Mouse (Mus musculus): ENCODE results near the gene Commd3.

DNA sequence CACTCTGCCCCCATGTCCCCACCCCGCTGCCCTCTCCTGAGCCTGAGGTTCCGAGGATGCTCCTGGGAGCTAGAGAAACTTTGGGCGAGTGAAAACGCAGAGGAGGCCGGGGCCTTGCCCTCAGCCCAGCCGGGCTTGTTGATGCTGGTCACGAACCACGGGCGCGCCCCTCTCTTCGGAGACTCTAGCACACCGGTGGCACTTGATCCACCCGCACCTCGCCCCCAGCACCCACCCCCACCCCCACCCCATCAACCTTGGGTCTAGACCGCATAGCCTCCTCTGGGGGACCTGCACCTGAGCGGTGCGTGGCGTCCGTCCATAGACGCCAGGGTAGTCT is 22.4 kb downstream of the Commd3 start:
- TF ChIP-seq CTCF (IDR thresholded peaks at IDR 0.05; ENCODE audit: low read depth, low read length) (no peak), POLR2A (IDR thresholded peaks at IDR 0.05; ENCODE audit: borderline replicate concordance, low read depth, low read length) (no peak)
